Comparison of ENCODE assay signal across 8 mouse cellular contexts in the genomic region with DNA sequence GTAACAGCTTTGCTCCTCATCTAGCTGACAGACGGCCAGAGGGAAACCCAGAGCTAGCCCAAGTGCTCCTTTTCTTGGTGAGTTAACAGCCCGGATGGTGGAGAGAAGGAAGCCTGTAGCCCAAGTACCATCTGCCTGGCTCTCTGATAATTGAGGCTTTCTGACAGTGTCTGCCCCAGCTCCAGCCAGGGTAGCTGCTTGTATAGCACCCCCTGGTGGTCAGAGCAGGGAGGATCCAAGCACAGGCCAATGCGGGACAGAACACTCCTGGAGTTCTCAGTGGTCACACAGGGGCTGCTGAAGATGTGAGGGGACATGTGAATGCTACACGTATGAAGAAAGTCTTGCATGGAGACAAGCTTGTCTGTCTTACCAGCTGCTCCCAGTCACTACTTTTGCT. TPM values are rescaled to one million over a fixed set of nuclear protein-coding genes. Genes with fewer than 3 reads are reported as not detected.
DNase-seq lines count a peak whose midpoint lies in the region.

No protein-coding gene starts in this region.

- DNase-seq in ES-CJ7 (ENCODE audit: low read depth, low spot score) = peak; percentile 59
- peak; percentile 90 for DNase-seq in adrenal gland, postnatal 14 days
- DNase-seq in embryonic facial prominence, embryonic 10.5 days (ENCODE audit: low spot score) = peak; percentile 80
- DNase-seq in heart, embryonic 10.5 days (ENCODE audit: low spot score) = peak; percentile 86
- DNase-seq in layer of hippocampus, adult 18-20 months (ENCODE audit: low spot score in 2 of 2) = peak; percentile 40 to 78
- DNase-seq in lung, postnatal 25 days (ENCODE audit: low spot score) = peak; percentile 83
- peak; percentile 59 to 77 for DNase-seq in right cerebral cortex, postnatal 10 days (ENCODE audit: low spot score in 2 of 2)
- peak; percentile 84 for DNase-seq in urinary bladder, postnatal 14 days (ENCODE audit: low spot score)

- no peak overlapping the region for H3K27ac ChIP-seq in embryonic facial prominence, embryonic 10.5 days (replicated peaks)
- no peak overlapping the region for H3K27ac ChIP-seq in heart, embryonic 10.5 days

- WGBS in embryonic facial prominence, embryonic 10.5 days = 34% methylated on average over 4 of the region's 4 CpGs
- WGBS in heart, embryonic 10.5 days = 32% methylated on average over 4 of the region's 4 CpGs

- no peak overlapping the region for H3K4me3 ChIP-seq in embryonic facial prominence, embryonic 10.5 days
- no peak overlapping the region for H3K4me3 ChIP-seq in heart, embryonic 10.5 days

- H3K27me3 ChIP-seq in embryonic facial prominence, embryonic 10.5 days (replicated peaks; ENCODE audit: low read depth, poor library complexity, severe bottlenecking) = no peaks in the 10 kb centered on the region
- H3K27me3 ChIP-seq in heart, embryonic 10.5 days (ENCODE audit: insufficient read depth, poor library complexity, severe bottlenecking) = no peaks in the 10 kb centered on the region

- 0 out of 2 replicates have a peak, but pooled peaks cover 5% of the 10 kb centered on the region for H3K9me3 ChIP-seq in embryonic facial prominence, embryonic 10.5 days
- no peaks in the 10 kb centered on the region for H3K9me3 ChIP-seq in heart, embryonic 10.5 days

- no peaks in the 10 kb centered on the region for H3K36me3 ChIP-seq in embryonic facial prominence, embryonic 10.5 days (replicated peaks)
- no peaks in the 10 kb centered on the region for H3K36me3 ChIP-seq in heart, embryonic 10.5 days

- H3K4me1 ChIP-seq in embryonic facial prominence, embryonic 10.5 days = no peaks in the 10 kb centered on the region
- H3K4me1 ChIP-seq in heart, embryonic 10.5 days = no peaks in the 10 kb centered on the region

RNA-seq across cellular contexts. Expression of a gene that starts 47.7 kb away (rescaled TPM):
- 72.9 and 74.5 TPM in 2 replicates for total RNA-seq in adrenal gland, postnatal 14 days (2021)
- 6.7 and 8.1 TPM in 2 replicates for polyA plus RNA-seq in embryonic facial prominence, embryonic 10.5 days (2016; fragmentation: Nextera tagmentation; extraction: Ambion mirVana)
- 1.1 and 1.5 TPM in 2 replicates for polyA plus RNA-seq in heart, embryonic 10.5 days (2016; fragmentation: Nextera tagmentation; extraction: Ambion mirVana)
- total RNA-seq in layer of hippocampus, adult 18-20 months (2021) = 1 to 10 TPM; 2.4 to 4.6 TPM

Comparison
In these comparisons a context has a peak if more than half of its experiments do, and no peak if none do; other contexts are left out.
1. RNA of a gene that starts 47.7 kb away (total RNA-seq): 72.9 to 74.5 TPM in adrenal gland, postnatal 14 days; 2.4 to 4.6 TPM in layer of hippocampus, adult 18-20 months; every median in the first group is over 10 times any median in the second.
2. Peak in every context shown above with its lines, with median percentiles within 50 percentile points of each other: DNase-seq.